Mouse (Mus musculus): ENCODE measurements at regions not wholly inside any gene's neighbourhood (a gene's known extent, or its start where the extent isn't known, plus 50 kb on each side); places are given as distances from the start of the nearest gene placed in this dataset.

DNA sequence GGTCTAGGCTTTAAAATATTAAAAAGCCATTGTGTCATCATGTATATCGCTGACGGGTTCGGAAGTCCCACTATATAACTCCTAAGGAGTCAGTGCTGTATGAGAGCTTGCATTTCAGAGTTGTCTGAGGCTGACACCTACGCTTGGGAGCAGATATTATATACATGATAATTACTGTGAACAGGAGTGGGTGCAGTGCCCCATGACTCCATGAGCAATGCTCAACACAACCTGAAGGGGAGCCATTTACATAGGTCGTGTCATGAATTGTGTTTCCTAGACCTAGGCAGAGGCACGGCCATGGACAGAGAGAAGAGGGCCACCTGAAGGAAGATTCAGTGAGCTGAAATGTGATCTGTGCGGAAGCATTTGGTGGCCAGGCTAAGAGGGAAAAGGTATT, 189.4 kb downstream of the Kcnrg start:
- H3K4me2 ChIP-seq (ENCODE audit: low read depth) = no peak overlapping the region
- ATAC-seq = no peak
- H3K9me3 ChIP-seq (ENCODE audit: low read length) = 0 out of 2 replicates have a peak, but pooled peaks cover 4% of the 10 kb centered on the region
- TF ChIP-seq CTCF (IDR thresholded peaks at IDR 0.05; ENCODE audit: low read depth) = no peak
- H3K27ac ChIP-seq (ENCODE audit: low read depth, low read length) = no peak overlapping the region
- no peak overlapping the region for H3K9ac ChIP-seq
- DNase-seq = no peak
- H3K4me3 ChIP-seq (ENCODE audit: low read depth, low read length) = no peak overlapping the region
- H3K36me3 ChIP-seq (ENCODE audit: insufficient read depth) = no peaks in the 10 kb centered on the region
- WGBS = 94% methylated on average over 7 of the region's 7 CpGs
- no peaks in the 10 kb centered on the region for H3K27me3 ChIP-seq (ENCODE audit: insufficient read depth, low read length)
- no peaks in the 10 kb centered on the region for H3K4me1 ChIP-seq (ENCODE audit: insufficient read depth)

DNA sequence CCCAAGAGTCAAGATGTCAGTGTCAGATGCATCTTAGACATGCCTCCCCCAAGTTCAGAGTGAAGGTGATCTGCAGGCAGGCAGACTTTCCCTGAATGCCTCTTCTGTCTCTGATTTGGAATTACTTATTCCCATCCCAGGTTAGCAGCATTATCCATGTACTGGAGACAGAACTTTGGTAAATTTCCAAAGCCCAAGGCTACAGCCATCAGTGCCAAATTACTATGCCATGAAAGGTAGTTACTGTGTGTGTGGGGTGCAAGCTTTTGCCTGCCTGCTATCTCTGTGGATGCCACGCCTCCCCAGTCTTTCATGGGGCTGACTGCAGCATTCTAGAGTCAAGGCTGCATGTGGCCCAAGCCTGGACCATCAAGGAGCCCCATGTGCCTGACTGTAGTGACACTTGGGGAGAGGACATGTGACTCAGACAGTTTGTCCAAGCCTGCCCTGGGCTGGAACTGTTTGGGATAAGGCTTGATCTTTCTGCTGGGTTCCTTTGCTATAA, 196.2 kb downstream of the Kcnrg start:
- ATAC-seq = no peak
- Histone ChIP-seq H3K4me1 (ENCODE audit: insufficient read depth) (no peaks in the 10 kb centered on the region), H3K27me3 (ENCODE audit: insufficient read depth, low read length) (no peaks in the 10 kb centered on the region; the same call in 1 of the 2 replicates), H3K4me3 (ENCODE audit: low read depth, low read length) (no peak overlapping the region), H3K4me2 (ENCODE audit: low read depth) (no peak overlapping the region), H3K27ac (ENCODE audit: low read depth, low read length) (no peak overlapping the region), H3K9me3 (ENCODE audit: low read length) (no peaks in the 10 kb centered on the region), H3K36me3 (ENCODE audit: insufficient read depth) (no peaks in the 10 kb centered on the region), H3K9ac (no peak overlapping the region)
- no peak for TF ChIP-seq CTCF (IDR thresholded peaks at IDR 0.05; ENCODE audit: low read depth)
- 48% methylated on average over 1 of the region's 1 CpGs for WGBS
- DNase-seq = no peak

DNA sequence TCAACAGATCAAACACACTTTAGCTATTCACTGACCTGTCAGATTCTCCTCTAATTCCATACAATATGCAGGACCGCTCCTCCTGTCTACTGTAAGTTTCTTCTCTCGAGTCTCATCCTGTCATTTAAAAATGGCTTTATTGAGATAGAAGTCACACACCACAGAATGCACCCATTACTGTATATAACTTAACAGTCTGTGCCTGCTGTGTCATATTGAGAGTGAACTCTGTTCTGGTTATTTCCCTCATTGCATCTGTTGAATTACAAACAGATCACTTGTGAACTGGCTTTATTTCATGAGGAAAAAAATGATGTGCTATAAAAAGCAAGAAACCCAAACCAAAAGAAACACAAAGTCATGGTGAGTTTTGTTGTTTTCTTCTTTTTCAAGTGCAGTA, 198.2 kb downstream of the Kcnrg start:
- TF ChIP-seq CTCF (IDR thresholded peaks at IDR 0.05; ENCODE audit: low read depth) = no peak
- Histone ChIP-seq H3K27me3 (ENCODE audit: insufficient read depth, low read length) (no peaks in the 10 kb centered on the region; the same call in 1 of the 2 replicates), H3K9ac (no peak overlapping the region), H3K4me2 (ENCODE audit: low read depth) (no peak overlapping the region), H3K4me1 (ENCODE audit: insufficient read depth) (no peaks in the 10 kb centered on the region), H3K36me3 (ENCODE audit: insufficient read depth) (no peaks in the 10 kb centered on the region), H3K27ac (ENCODE audit: low read depth, low read length) (no peak overlapping the region), H3K9me3 (ENCODE audit: low read length) (no peaks in the 10 kb centered on the region), H3K4me3 (ENCODE audit: low read depth, low read length) (no peak overlapping the region)
- DNase-seq = no peak
- ATAC-seq = no peak
- WGBS = 83% methylated on average over 2 of the region's 2 CpGs

DNA sequence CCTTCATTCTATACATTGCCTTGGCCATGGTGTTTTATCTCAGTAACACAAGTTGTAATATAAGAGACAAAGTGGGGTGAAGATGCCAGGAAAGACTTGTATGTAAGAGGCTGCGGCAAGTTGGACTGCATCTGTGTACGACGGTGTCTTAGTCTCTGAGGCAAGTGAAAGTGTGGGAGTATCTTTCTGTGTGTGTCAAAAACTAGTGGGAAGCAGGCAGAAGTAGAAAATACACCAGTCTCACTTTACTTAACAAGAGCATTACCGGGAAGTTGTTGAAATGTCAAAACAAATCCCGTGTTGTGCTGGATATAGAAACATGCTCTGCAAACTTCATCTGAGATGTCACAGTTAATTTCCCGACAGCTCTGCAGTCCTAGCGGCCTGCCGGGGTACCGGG, 200.9 kb downstream of the Kcnrg start:
- WGBS = 73% methylated on average over 9 of the region's 9 CpGs
- Histone ChIP-seq H3K4me2 (ENCODE audit: low read depth) (no peak overlapping the region), H3K27ac (ENCODE audit: low read depth, low read length) (no peak overlapping the region), H3K9ac (no peak overlapping the region), H3K4me3 (ENCODE audit: low read depth, low read length) (no peak overlapping the region), H3K27me3 (ENCODE audit: insufficient read depth, low read length) (no peaks in the 10 kb centered on the region; the same call in 1 of the 2 replicates), H3K9me3 (ENCODE audit: low read length) (no peaks in the 10 kb centered on the region), H3K4me1 (ENCODE audit: insufficient read depth) (peaks cover 3% of the 10 kb centered on the region; the same call in 1 of the 2 replicates), H3K36me3 (ENCODE audit: insufficient read depth) (no peaks in the 10 kb centered on the region)
- DNase-seq (no peak), ATAC-seq (no peak)
- TF ChIP-seq CTCF (IDR thresholded peaks at IDR 0.05; ENCODE audit: low read depth) = no peak

DNA sequence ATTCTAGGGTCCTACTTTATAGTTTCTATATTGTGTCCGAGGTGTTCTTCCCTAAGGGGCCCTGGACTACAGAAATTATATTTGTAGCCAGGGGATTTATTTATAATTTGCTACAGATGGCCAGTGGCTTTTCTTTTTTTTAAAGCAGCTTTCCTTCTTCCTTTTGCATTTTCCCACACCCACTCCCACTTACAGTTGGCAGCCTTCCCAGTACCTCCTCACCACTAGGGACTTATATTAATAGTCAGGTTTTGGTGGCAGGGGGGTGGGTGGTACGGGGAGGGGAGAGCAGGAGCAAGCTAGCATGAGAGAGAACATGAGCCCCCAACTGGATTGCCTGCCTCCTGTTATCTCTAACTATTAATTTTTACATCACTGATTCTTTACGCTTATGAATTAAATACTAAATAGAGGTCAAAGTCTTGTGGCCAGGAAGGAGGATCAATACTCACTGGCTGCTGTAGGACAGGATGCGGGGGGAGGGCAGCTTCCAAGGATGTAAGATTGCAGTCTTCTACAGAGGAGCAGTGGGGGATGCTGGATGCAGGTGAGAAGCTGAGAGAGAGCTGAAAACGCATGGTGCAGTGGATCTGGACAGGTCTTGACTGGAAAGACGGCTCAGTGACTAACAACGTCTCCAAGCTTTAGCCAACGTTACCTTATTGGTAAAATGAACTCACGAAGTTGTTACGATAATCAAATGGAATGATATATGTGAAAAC, 202.6 kb downstream of the Kcnrg start:
- 73% methylated on average over 10 of the region's 10 CpGs for WGBS
- Histone ChIP-seq H3K36me3 (ENCODE audit: insufficient read depth) (no peaks in the 10 kb centered on the region), H3K9me3 (ENCODE audit: low read length) (no peaks in the 10 kb centered on the region), H3K4me1 (ENCODE audit: insufficient read depth) (peaks cover 3% of the 10 kb centered on the region; the same call in 1 of the 2 replicates), H3K27ac (ENCODE audit: low read depth, low read length) (no peak overlapping the region), H3K4me3 (ENCODE audit: low read depth, low read length) (no peak overlapping the region), H3K9ac (no peak overlapping the region), H3K27me3 (ENCODE audit: insufficient read depth, low read length) (no peaks in the 10 kb centered on the region; the same call in 1 of the 2 replicates), H3K4me2 (ENCODE audit: low read depth) (no peak overlapping the region)
- no peak for TF ChIP-seq CTCF (IDR thresholded peaks at IDR 0.05; ENCODE audit: low read depth)
- ATAC-seq (no peak), DNase-seq (no peak)

DNA sequence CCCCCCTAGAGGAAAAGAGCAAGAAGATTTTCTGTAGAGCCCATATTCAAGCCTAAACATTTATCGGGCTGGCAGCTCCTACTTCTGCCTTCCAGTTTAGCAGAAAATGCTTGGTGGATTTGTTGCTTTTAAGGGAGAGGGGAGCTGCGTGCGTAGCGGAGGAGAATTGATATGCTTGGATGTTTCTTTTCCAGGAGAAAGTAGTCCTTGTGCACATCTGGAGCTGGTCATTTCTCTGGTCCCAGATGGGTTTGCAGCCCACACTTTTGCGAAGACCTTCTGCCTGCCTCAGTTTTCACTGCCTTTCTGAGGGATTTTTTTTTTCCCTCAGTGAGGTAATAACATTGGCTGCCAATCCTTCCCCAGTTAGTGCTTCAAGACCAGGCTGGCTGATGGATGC, 203.6 kb downstream of the Kcnrg start:
- Histone ChIP-seq H3K27ac (ENCODE audit: low read depth, low read length) (no peak overlapping the region), H3K4me1 (ENCODE audit: insufficient read depth) (peaks cover 3% of the 10 kb centered on the region; the same call in 1 of the 2 replicates), H3K4me3 (ENCODE audit: low read depth, low read length) (no peak overlapping the region), H3K9me3 (ENCODE audit: low read length) (no peaks in the 10 kb centered on the region), H3K9ac (no peak overlapping the region), H3K4me2 (ENCODE audit: low read depth) (no peak overlapping the region), H3K36me3 (ENCODE audit: insufficient read depth) (no peaks in the 10 kb centered on the region), H3K27me3 (ENCODE audit: insufficient read depth, low read length) (no peaks in the 10 kb centered on the region; the same call in 1 of the 2 replicates)
- no peak for DNase-seq
- ATAC-seq = no peak
- no peak for TF ChIP-seq CTCF (IDR thresholded peaks at IDR 0.05; ENCODE audit: low read depth)
- WGBS = 69% methylated on average over 5 of the region's 5 CpGs

DNA sequence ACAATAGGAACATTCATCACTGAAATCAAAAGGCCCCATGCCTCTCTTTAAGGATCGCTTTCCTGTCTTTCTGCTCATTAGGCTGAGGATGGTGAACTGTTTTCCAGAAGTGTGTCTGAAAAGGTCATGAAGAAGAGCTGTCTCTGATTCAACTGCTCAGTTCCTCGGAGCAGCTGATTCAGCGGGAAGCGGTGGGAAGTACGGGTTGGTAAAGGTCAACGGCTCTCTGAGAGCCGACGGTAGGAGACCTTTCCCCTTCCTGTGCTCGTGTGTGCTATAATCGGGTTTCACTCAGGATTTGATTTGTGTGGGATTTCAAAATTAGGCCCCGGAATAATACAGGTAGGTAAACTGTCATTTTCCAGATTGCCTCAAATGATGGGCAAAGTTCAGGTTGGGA, 210.5 kb downstream of the Kcnrg start:
- Histone ChIP-seq H3K4me2 (ENCODE audit: low read depth) (no peak overlapping the region), H3K4me3 (ENCODE audit: low read depth, low read length) (no peak overlapping the region), H3K36me3 (ENCODE audit: insufficient read depth) (no peaks in the 10 kb centered on the region), H3K27me3 (ENCODE audit: insufficient read depth, low read length) (no peaks in the 10 kb centered on the region), H3K27ac (ENCODE audit: low read depth, low read length) (no peak overlapping the region), H3K9me3 (ENCODE audit: low read length) (no peaks in the 10 kb centered on the region), H3K9ac (no peak overlapping the region), H3K4me1 (ENCODE audit: insufficient read depth) (no peaks in the 10 kb centered on the region)
- no peak for DNase-seq
- TF ChIP-seq CTCF (IDR thresholded peaks at IDR 0.05; ENCODE audit: low read depth) = no peak
- WGBS = 70% methylated on average over 11 of the region's 11 CpGs
- no peak for ATAC-seq

Measured in forebrain, postnatal 0 days (tissue).